ENCODE assay signal across 1 mouse cellular context in genomic region chr10:4432123-4432931, GRCm38 (mm10).
A peak's percentile ranks its signal among the peaks of the same experiment; 100 is the strongest.
TF ChIP-seq lines count a peak whose summit lies in the region.

Gene Rmnd1, minus strand, starts transcription at chr10:4432388.
Gene Armt1, plus strand, starts transcription at chr10:4432467.

TF ChIP-seq in CH12.LX, 34 proteins besides CTCF, POLR2A, EP300 and RAD21 (continued from another document):
- peak; percentile 85 for TF ChIP-seq TCF12 (IDR thresholded peaks at IDR 0.05; ENCODE audit: low read depth, low read length)
- TF ChIP-seq IRF4 (IDR thresholded peaks at IDR 0.05; ENCODE audit: low read depth, low read length), result no peak; the same call in 1 of the 2 replicates
- TF ChIP-seq NELFE (IDR thresholded peaks at IDR 0.05; ENCODE audit: low read depth, low read length), result peak; percentile 81
- TF ChIP-seq ZMIZ1 (IDR thresholded peaks at IDR 0.05; ENCODE audit: low read depth, low read length), result peak; percentile 63; the same call in 1 of the 2 replicates
- peak; percentile 78 for TF ChIP-seq MEF2A (IDR thresholded peaks at IDR 0.05; ENCODE audit: borderline replicate concordance, low read depth, low read length)
- no peak for TF ChIP-seq SMC3 (IDR thresholded peaks at IDR 0.05; ENCODE audit: low read depth, low read length)
- TF ChIP-seq E2F4 (IDR thresholded peaks at IDR 0.05; ENCODE audit: insufficient replicate concordance, low read depth, low read length), result 0 out of 2 replicates have a peak, but pooled peaks have one; percentile 70
- no peak for TF ChIP-seq MAFK (IDR thresholded peaks at IDR 0.05; ENCODE audit: insufficient replicate concordance, low read length)
- peak; percentile 99 for TF ChIP-seq MAX (IDR thresholded peaks at IDR 0.05; ENCODE audit: low read length)
- TF ChIP-seq ZC3H11A (IDR thresholded peaks at IDR 0.05; ENCODE audit: low read depth, low read length), result no peak
- TF ChIP-seq JUN (IDR thresholded peaks at IDR 0.05; ENCODE audit: insufficient read depth, low read depth, low read length), result no peak
- TF ChIP-seq ZNF384 (IDR thresholded peaks at IDR 0.05; ENCODE audit: low read depth, low read length), result peak; percentile 100
- TF ChIP-seq UBTF (IDR thresholded peaks at IDR 0.05; ENCODE audit: low read depth, low read length), result peak; percentile 94
- peak; percentile 94 for TF ChIP-seq BHLHE40 (IDR thresholded peaks at IDR 0.05; ENCODE audit: low read depth, low read length)
- 0 out of 2 replicates have a peak, but pooled peaks have one; percentile 31 for TF ChIP-seq CHD2 (IDR thresholded peaks at IDR 0.05; ENCODE audit: low read length)
- TF ChIP-seq SIN3A (IDR thresholded peaks at IDR 0.05; ENCODE audit: low read length), result peak; percentile 92
- TF ChIP-seq RCOR1 (conservative IDR thresholded peaks at IDR 0.05; ENCODE audit: low read depth, low read length), result peak; percentile 85; the same call in 1 of the 2 replicates
- TF ChIP-seq GABPA (IDR thresholded peaks at IDR 0.05; ENCODE audit: insufficient replicate concordance, low read depth, low read length), result peak; percentile 16; the same call in 1 of the 2 replicates
- TF ChIP-seq PAX5 (IDR thresholded peaks at IDR 0.05; ENCODE audit: low read length), result no peak
- TF ChIP-seq MXI1 (IDR thresholded peaks at IDR 0.05; ENCODE audit: low read depth, low read length), result peak; percentile 93
- peak; percentile 99 for TF ChIP-seq USF1 (IDR thresholded peaks at IDR 0.05; ENCODE audit: low read depth, low read length)
- TF ChIP-seq MYC (IDR thresholded peaks at IDR 0.05; ENCODE audit: low read depth, low read length), result peak; percentile 79
- peak; percentile 96 for TF ChIP-seq ELF1 (IDR thresholded peaks at IDR 0.05; ENCODE audit: low read depth, low read length)
- peak; percentile 96 for TF ChIP-seq NRF1 (IDR thresholded peaks at IDR 0.05; ENCODE audit: low read depth, low read length)
- TF ChIP-seq USF2 (conservative IDR thresholded peaks at IDR 0.05; ENCODE audit: low read depth, low read length), result peak; percentile 98
- no peak for TF ChIP-seq JUND (conservative IDR thresholded peaks at IDR 0.05; ENCODE audit: low read depth, low read length)
- TF ChIP-seq ZKSCAN1 (IDR thresholded peaks at IDR 0.05; ENCODE audit: borderline replicate concordance, low read depth, low read length), result peak; percentile 48; the same call in 1 of the 2 replicates
- peak; percentile 77; the same call in 1 of the 2 replicates for TF ChIP-seq KAT2A (IDR thresholded peaks at IDR 0.05; ENCODE audit: insufficient replicate concordance, low read length)
- TF ChIP-seq POLR2AphosphoS2 (IDR thresholded peaks at IDR 0.05; ENCODE audit: low read depth, low read length), result peak; percentile 75
TF ChIP-seq in CH12.LX: peak in this region for 26.
